Mouse (Mus musculus) retina, postnatal 7 days (tissue): ENCODE measurements at regions not wholly inside any gene's neighbourhood (a gene's known extent, or its start where the extent isn't known, plus 50 kb on each side); places are given as distances from the start of the nearest gene placed in this dataset.

Source experiments
- DNase-seq: peaks from one replicate; pipeline ENCODE4 v3.0.0-alpha.2; 2012; ENCODE audit warnings: low read depth, low spot score

- no peak for DNase-seq
These were observed 53.4 kb upstream of the Qrfpr start for GRCm38 (mm10) chr3:36275502-36275901.
